Mouse (Mus musculus) cerebellum, adult 11-12 months (tissue): ENCODE results near the gene Slc9a9.

Experiments
- DNase-seq: peaks from one replicate; pipeline ENCODE4 v3.0.0; 2022

Slc9a9 gene

GRCm38 (mm10) chr9:94685640-94686039 lies 15.9 kb downstream of the Slc9a9 start:
- no peak for DNase-seq

- DNase-seq = no peak
Observed at GRCm38 (mm10) chr9:94686380-94686779, 16.7 kb downstream of the Slc9a9 start.

- DNase-seq = no peak
Observed at GRCm38 (mm10) chr9:94687203-94687859, 17.6 kb downstream of the Slc9a9 start.

DNA sequence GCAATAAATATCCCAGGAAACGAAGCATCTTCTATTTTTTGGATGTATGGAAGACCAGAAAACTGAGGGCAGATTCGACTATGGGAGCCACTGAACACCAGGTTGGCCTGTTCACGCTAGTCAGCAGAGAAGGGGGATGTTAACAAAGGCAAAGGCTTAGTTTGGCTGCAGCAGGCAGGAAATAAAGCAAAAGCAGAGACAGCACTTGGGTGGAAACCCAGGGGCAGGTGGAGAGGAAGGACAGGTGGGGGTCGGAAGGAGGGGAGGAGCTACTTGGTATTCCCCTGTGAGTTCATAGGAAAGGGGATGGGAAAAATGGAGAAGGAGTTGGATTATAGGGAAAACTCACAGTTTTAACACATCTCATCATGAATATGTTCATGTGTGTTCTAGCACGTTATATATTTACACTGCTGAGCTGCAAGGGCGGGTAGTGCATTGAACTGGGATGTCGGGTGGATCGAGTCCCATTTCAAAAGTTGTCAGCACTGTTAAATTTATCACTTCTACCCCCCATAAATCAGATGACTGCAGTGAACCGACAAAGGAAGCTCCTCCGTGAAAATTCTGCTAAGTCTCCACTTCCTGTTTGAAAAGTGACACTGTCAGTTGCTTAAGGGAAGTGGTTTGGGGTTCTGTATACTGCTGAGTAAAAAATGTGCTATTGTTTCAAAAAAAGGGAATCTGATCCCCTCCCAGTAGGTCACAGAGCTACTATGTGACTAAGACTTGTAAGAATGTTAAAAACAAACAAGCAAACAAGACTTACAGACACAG lies 21.8 kb downstream of the Slc9a9 start:
- no peak for DNase-seq

- DNase-seq = peak; percentile 27
Observed at GRCm38 (mm10) chr9:94692122-94692521, 22.4 kb downstream of the Slc9a9 start.

GRCm38 (mm10) chr9:94694243-94694642 lies 24.5 kb downstream of the Slc9a9 start:
- no peak for DNase-seq

- DNase-seq = no peak
Observed at GRCm38 (mm10) chr9:94694983-94695382, 25.3 kb downstream of the Slc9a9 start.

- DNase-seq = no peak
Observed at GRCm38 (mm10) chr9:94696539-94697079, 26.9 kb downstream of the Slc9a9 start.

GRCm38 (mm10) chr9:94698175-94698574 lies 28.5 kb downstream of the Slc9a9 start:
- DNase-seq = no peak

- peak; percentile 40 for DNase-seq
Observed at GRCm38 (mm10) chr9:94700549-94700948, 30.8 kb downstream of the Slc9a9 start.

DNA sequence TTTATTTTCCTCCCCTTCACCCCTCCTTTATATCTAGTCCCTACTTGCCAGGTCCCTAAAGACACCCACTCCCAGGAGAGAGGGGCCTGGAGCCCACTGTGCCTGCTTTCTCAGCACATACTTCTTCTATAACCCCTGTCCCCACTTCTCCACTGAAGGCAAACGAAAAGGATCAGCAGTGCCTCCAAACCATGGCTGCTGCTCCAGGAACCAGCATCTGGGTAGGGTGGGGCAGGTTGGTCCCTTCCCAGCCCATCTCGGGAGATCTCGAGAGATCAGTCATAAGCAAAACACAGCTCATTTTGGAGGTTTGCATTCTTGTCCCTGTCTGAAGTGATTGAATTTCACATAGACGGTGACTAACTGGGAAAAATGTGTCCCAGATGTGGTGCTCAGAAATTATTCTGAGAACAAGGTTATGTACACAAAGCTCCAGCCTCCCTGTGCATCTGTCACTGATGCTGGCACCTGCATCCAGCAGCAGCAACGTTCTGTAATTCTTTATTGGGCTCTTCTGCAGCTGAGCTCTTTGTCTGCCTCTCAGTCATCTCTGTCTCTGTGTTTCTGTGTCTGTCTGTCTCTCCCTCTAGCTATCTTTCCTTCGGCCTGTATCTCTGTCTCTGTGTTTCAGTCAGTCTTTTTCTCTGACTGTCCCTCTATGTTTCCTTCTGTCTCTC lies 31.6 kb downstream of the Slc9a9 start:
- DNase-seq = no peak

GRCm38 (mm10) chr9:94701965-94702634 lies 32.4 kb downstream of the Slc9a9 start:
- peak; percentile 32 for DNase-seq

- DNase-seq = peak; percentile 65
Observed at GRCm38 (mm10) chr9:94704986-94705757, 35.5 kb downstream of the Slc9a9 start.

- DNase-seq = no peak
Observed at GRCm38 (mm10) chr9:94705758-94706026, 36.0 kb downstream of the Slc9a9 start.

DNA sequence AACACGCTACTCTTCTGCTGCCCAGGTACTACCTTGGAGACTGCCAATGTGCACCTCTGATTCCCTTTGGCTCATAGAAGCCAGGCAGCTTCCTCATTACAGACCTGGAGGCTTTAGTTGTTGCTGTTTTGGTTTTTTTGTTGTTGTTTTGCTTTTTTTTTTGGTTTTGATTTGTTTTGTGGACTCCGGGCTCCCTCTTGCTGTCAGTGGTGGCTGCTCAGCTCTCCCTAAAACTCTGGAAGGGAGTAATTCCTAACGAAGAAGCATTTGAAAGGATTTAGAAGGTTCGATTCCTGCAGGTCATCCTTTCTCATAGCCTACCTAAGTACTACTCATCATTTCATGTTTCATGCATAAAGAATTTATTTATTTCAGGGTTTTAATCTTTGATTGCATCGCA lies 42.4 kb downstream of the Slc9a9 start:
- no peak for DNase-seq

- no peak for DNase-seq
Observed at GRCm38 (mm10) chr9:94716695-94717094, 47.0 kb downstream of the Slc9a9 start.

- DNase-seq = no peak
Observed at GRCm38 (mm10) chr9:94723631-94724030, 53.9 kb downstream of the Slc9a9 start.

DNA sequence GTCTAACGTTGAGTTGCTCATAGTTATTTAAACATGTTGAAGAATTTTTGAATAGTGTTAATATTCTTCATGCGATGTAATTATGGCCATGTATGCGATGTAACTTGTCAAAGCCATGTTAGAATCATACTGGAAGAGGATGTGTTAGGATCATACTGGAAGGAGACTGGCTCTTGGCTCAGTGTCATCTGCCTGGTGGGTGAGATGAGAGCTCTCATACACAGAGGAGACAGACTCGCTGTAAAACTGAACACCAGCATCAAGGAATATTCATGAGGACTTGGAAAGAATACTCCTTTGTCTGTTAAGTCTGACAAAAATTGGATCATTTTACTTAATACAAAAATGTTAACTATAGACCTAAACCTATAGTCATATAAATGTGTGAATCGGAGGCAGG lies 55.4 kb downstream of the Slc9a9 start:
- DNase-seq = no peak

GRCm38 (mm10) chr9:94727457-94727856 lies 57.7 kb downstream of the Slc9a9 start:
- DNase-seq = no peak

DNA sequence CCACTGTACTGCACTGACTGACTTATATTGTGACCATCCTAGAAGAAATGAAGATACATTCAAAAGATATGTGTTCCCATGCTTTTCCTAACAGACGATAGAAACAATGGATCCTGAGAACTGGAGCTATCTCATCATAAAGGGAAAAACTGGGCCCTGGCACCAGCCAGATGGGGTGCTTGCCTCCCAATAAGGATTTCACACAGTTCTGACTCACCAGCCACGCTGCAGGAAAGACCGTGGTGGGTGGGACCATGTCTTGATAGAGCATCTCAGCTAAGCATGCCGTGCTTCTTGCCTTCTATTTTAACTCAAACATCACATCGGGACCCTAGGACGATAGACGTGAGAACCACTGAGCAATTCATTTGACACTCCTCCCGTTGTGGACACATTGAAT lies 60.7 kb downstream of the Slc9a9 start:
- DNase-seq = no peak

- no peak for DNase-seq
Observed at GRCm38 (mm10) chr9:94732136-94732535, 62.4 kb downstream of the Slc9a9 start.

- DNase-seq = no peak
Observed at GRCm38 (mm10) chr9:94732599-94733287, 63.0 kb downstream of the Slc9a9 start.
